Mouse (Mus musculus) heart, postnatal 0 days (tissue): ENCODE results near the gene Oser1. TPM values are rescaled to one million over a fixed set of nuclear protein-coding genes. Genes with fewer than 3 reads are reported as not detected.

Source experiments
- ATAC-seq: fragments of 200-750 bp; cut with Nextera tagmentation; 2 replicates; pipeline ENCODE4 v1.8.0; 2017; ENCODE audit warnings: low read depth, moderate number of reproducible peaks, moderate library complexity; ENCODE audit not compliant: insufficient read depth
- DNase-seq: peaks from one replicate; pipeline ENCODE4 v3.0.0-alpha.2; 2016; ENCODE audit warnings: low spot score
- H3K27ac ChIP-seq: fragments of 300-500 bp; sonication (generic); 2 replicates; pipeline ENCODE4 v1.5.1; 2014; ENCODE audit warnings: low read depth, mild to moderate bottlenecking
- H3K27me3 ChIP-seq: fragments of 300-500 bp; sonication (generic); 2 replicates; pipeline ENCODE4 v1.6.1; 2014; ENCODE audit warnings: low read length, mixed read lengths; ENCODE audit not compliant: control insufficient read depth, insufficient read depth
- H3K36me3 ChIP-seq: fragments of 300-500 bp; sonication (generic); replicated peaks from 2 replicates; pipeline ENCODE4 v1.6.1; 2014; ENCODE audit warnings: low read length, mixed read lengths; ENCODE audit not compliant: control insufficient read depth, insufficient read depth
- H3K4me1 ChIP-seq: fragments of 300-500 bp; sonication (generic); 2 replicates; pipeline ENCODE4 v1.6.1; 2014; ENCODE audit warnings: antibody characterized with exemption; ENCODE audit not compliant: control insufficient read depth, insufficient read depth
- H3K4me2 ChIP-seq: fragments of 300-500 bp; sonication (generic); 2 replicates; pipeline ENCODE4 v1.6.1; 2014; ENCODE audit warnings: low read depth, mild to moderate bottlenecking, low read length, moderate library complexity
- H3K4me3 ChIP-seq: fragments of 300-500 bp; sonication (generic); 2 replicates; pipeline ENCODE4 v1.5.1; 2014; ENCODE audit warnings: low read depth, low read length
- H3K9ac ChIP-seq: fragments of 300-500 bp; sonication (generic); replicated peaks from 2 replicates; pipeline ENCODE4 v1.6.1; 2014; ENCODE audit warnings: low read depth, low read length, mixed read lengths
- H3K9me3 ChIP-seq: fragments of 300-500 bp; sonication (generic); replicated peaks from 2 replicates; pipeline ENCODE4 v1.6.1; 2016; ENCODE audit warnings: low read length; ENCODE audit not compliant: control insufficient read depth
- CTCF ChIP-seq: IDR thresholded peaks from 2 replicates; pipeline ENCODE4 v1.5.1; 2016; ENCODE audit warnings: antibody characterized with exemption, control low read depth, low read depth
- EP300 ChIP-seq: IDR thresholded peaks from 2 replicates; pipeline ENCODE4 v1.6.1; 2016; ENCODE audit warnings: antibody characterized with exemption, low read depth
- WGBS: fragments of 180-500 bp; shearing (Covaris S2); extraction: QIAGEN DNeasy Blood & Tissue Kit; methylation state at CpG from one replicate; pipeline ENCODE4 v1.1.7; 2014; 5-methylcytosine and 5-hydroxymethylcytosine counted together
- polyA plus RNA-seq: library from polyadenylated mRNA; unstranded; fragments of >200 nt; fragmentation: Nextera tagmentation; extraction: Ambion mirVana; gene quantifications from 2 replicates; pipeline ENCODE4 v1.2.1, GENCODE M21; 2015
- total RNA-seq: library from RNA; depleted of rRNA; stranded (reverse); fragments of >200 nt; gene quantifications from 2 replicates; pipeline ENCODE4 v1.2.3, GENCODE M21; 2014; ENCODE audit warnings: low replicate concordance

Gene Oser1
- total and polyA plus RNA-seq, 2 experiments from 2014 or later: 28.9 to 41.4 TPM

- H3K4me3 ChIP-seq: no peak overlapping the region
These were observed 48.4 kb downstream of the Oser1 start for GRCm38 (mm10) chr2:163376082-163376481.

GRCm38 (mm10) chr2:163375468-163375867 lies 49.0 kb downstream of the Oser1 start:
- no peak overlapping the region for H3K4me3 ChIP-seq
- TF ChIP-seq CTCF (0 out of 2 replicates have a peak, but pooled peaks have one; percentile 6), EP300 (no peak)
- no peaks in the 10 kb centered on the region for H3K9me3 ChIP-seq
- no peak overlapping the region for H3K4me2 ChIP-seq
- H3K4me1 ChIP-seq: peaks cover 41% of the 10 kb centered on the region
- 48% methylated on average over 35 of the region's 35 CpGs for WGBS
- DNase-seq (no peak), ATAC-seq (no peak)
- no peaks in the 10 kb centered on the region for H3K27me3 ChIP-seq
- peaks cover 38% of the 10 kb centered on the region for H3K36me3 ChIP-seq
- H3K9ac ChIP-seq: no peak overlapping the region
- peak overlapping the region; percentile 91; the same call in 1 of the 2 replicates for H3K27ac ChIP-seq

More at GRCm38 (mm10) chr2:163376082-163376481, 48.4 kb downstream of the Oser1 start:
- Histone ChIP-seq H3K4me1 (peaks cover 35% of the 10 kb centered on the region), H3K27me3 (no peaks in the 10 kb centered on the region), H3K9me3 (no peaks in the 10 kb centered on the region), H3K36me3 (peaks cover 34% of the 10 kb centered on the region), H3K27ac (peak overlapping the region; percentile 91), H3K9ac (no peak overlapping the region), H3K4me2 (peak overlapping the region; percentile 14; the same call in 1 of the 2 replicates)
- DNase-seq: no peak
- ATAC-seq: peak; percentile 9; the same call in 1 of the 2 replicates
- no peak for TF ChIP-seq CTCF
- TF ChIP-seq EP300: no peak
- WGBS: 49% methylated on average over 33 of the region's 33 CpGs

GRCm38 (mm10) chr2:163372627-163373026 lies 51.9 kb downstream of the Oser1 start:
- no peak overlapping the region for H3K9ac ChIP-seq
- no peaks in the 10 kb centered on the region for H3K9me3 ChIP-seq
- TF ChIP-seq CTCF: no peak
- TF ChIP-seq EP300: no peak
- no peak overlapping the region for H3K4me2 ChIP-seq
- 0 out of 2 replicates have a peak overlapping the region, but pooled peaks have one; percentile 22 for H3K27ac ChIP-seq
- ATAC-seq: no peak
- 76% methylated on average over 1 of the region's 1 CpGs for WGBS
- no peaks in the 10 kb centered on the region for H3K27me3 ChIP-seq
- no peak overlapping the region for H3K4me3 ChIP-seq
- peaks cover 47% of the 10 kb centered on the region for H3K36me3 ChIP-seq
- peaks cover 45% of the 10 kb centered on the region for H3K4me1 ChIP-seq
- DNase-seq: no peak

DNA sequence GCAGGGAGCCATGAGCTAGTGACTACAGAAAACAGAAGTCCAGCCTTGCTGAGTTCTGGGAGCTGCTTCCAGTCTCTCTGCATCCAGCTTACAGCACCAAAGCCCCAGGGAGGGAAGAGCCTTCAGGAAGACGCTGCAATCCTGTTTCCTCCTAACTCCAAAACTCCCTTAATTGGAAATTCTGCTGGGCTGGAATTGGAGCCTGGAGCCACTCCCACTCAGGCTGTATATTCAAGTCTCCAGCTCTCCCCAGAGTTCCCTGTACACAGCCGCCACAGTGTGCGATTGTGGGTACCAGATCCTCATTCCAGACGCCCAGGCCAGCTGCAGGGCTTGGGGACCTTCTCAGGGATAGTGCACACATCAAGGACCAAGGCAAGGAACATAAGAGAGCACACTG lies 54.3 kb downstream of the Oser1 start:
- H3K9me3 ChIP-seq: no peaks in the 10 kb centered on the region
- H3K4me2 ChIP-seq: no peak overlapping the region
- 15% methylated on average over 4 of the region's 4 CpGs for WGBS
- no peak overlapping the region for H3K9ac ChIP-seq
- peaks cover 37% of the 10 kb centered on the region for H3K36me3 ChIP-seq
- no peaks in the 10 kb centered on the region for H3K27me3 ChIP-seq
- no peak for DNase-seq
- peak; percentile 28; the same call in 1 of the 2 replicates for ATAC-seq
- no peak overlapping the region for H3K4me3 ChIP-seq
- H3K27ac ChIP-seq: peak overlapping the region; percentile 62
- peaks cover 35% of the 10 kb centered on the region for H3K4me1 ChIP-seq
- TF ChIP-seq EP300 (no peak), CTCF (no peak)

- Histone ChIP-seq H3K9ac (peak overlapping the region; percentile 43; the same call in 1 of the 2 replicates), H3K9me3 (no peaks in the 10 kb centered on the region), H3K27ac (peak overlapping the region; percentile 95), H3K36me3 (peaks cover 24% of the 10 kb centered on the region), H3K4me3 (no peak overlapping the region), H3K4me2 (no peak overlapping the region), H3K27me3 (no peaks in the 10 kb centered on the region), H3K4me1 (peaks cover 72% of the 10 kb centered on the region)
- no peak for TF ChIP-seq CTCF
- ATAC-seq: no peak
- WGBS: 36% methylated on average over 18 of the region's 18 CpGs
- no peak for DNase-seq
These were observed 59.5 kb downstream of the Oser1 start for GRCm38 (mm10) chr2:163364785-163365541.
